Mouse (Mus musculus) C2C12 (cell line): Measurements from ENCODE around the gene Nhsl2.

Source experiments
- CEBPB ChIP-seq: IDR thresholded peaks from one replicate; pipeline ENCODE4 v1.6.1; 2011; ENCODE audit warnings: low read depth, mild to moderate bottlenecking, control low read depth, moderate library complexity
- CTCF ChIP-seq: IDR thresholded peaks from one replicate; pipeline ENCODE4 v1.5.1; 2011; ENCODE audit not compliant: control insufficient read depth, insufficient read depth, insufficient read length
- MAX ChIP-seq: IDR thresholded peaks from one replicate; pipeline ENCODE4 v1.6.1; 2011; ENCODE audit warnings: mild to moderate bottlenecking, control low read depth
- USF1 ChIP-seq: IDR thresholded peaks from one replicate; pipeline ENCODE4 v1.6.1; 2011; ENCODE audit warnings: low read depth, mild to moderate bottlenecking, control low read depth, moderate library complexity

- TF ChIP-seq CTCF (no peak), CEBPB (no peak), USF1 (no peak), MAX (no peak)
Observed at GRCm38 (mm10) chrX:101889813-101890469, 40.8 kb downstream of the Nhsl2 start.
